Mouse (Mus musculus): Measurements from ENCODE around the gene Cdc42se1. TPM values are rescaled to one million over a fixed set of nuclear protein-coding genes. Genes with fewer than 3 reads are reported as not detected.

Cdc42se1 gene
- polyA plus RNA-seq, 1 experiment from 2014 or later = 57.8 TPM

DNA sequence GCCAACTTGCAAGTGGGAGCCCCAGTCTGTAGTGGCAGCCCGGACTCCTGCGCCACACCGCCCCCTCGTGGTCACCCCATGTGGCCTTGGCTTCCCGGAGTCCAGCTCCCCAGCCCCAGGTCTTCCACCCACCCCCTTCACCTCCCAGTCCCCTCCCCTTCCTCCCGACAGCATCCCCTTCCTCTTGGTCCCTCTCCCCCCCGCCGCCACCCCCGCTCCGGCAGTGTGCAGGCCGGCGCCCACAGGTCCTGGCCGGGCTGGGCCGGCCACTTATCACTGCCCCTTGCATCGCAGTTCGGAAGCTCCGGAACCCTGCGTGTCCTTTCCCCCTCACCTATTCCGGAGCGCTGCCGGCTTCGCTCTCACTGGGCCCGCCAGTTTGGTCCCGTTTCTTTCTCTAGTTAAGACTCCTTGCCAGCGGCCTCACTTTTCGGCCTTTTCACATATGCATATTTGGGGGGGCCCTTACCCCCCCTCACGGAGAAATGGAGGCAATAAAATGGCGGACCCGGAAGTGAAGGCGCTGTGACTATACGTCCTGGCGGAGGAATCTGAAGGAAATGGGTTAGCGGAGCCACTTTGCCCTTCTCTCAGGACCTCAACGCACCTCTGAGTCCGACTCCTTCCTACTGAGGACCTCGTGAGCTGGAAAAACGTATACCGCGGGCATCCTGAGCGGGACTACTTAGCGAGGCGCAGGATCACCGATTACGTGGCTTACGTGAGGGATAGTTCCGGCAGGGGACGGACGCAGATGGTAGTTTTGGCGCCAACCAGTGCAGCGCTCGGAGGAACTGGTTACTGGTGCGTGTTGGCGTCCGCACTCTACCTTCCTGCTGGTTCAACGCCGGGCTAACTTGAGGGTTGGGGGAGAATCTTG, 11.0 kb upstream of the Cdc42se1 start, which contains the start of gene Gabpb2:
Gabpb2 (minus strand) TSS at position 662 of the 880 bp plus-strand sequence.
- Histone ChIP-seq H3K9me3 (replicated peaks; ENCODE audit: control insufficient read depth, low read length) (no peaks in the 10 kb centered on the region), H3K27me3 (ENCODE audit: control insufficient read depth, insufficient read depth, low read length) (no peaks in the 10 kb centered on the region), H3K9ac (ENCODE audit: low read length) (peak within 1 kb of the TSS; percentile 97), H3K36me3 (ENCODE audit: control insufficient read depth, insufficient read depth) (peaks cover 24% of the 10 kb centered on the region), H3K4me2 (ENCODE audit: low read depth, low read length) (peak within 1 kb of the TSS; percentile 84), H3K27ac (ENCODE audit: low read length) (peak within 1 kb of the TSS; percentile 100), H3K4me1 (ENCODE audit: control insufficient read depth, insufficient read depth, low read length) (peaks cover 8% of the 10 kb centered on the region), H3K4me3 (ENCODE audit: low read length) (peak within 1 kb of the TSS; percentile 97)
- WGBS = under 1% methylated on average over 52 of the region's 56 CpGs
- ATAC-seq (replicated peaks; ENCODE audit: extremely low read depth, insufficient read depth, low FRiP score) = peak; percentile 94

DNA sequence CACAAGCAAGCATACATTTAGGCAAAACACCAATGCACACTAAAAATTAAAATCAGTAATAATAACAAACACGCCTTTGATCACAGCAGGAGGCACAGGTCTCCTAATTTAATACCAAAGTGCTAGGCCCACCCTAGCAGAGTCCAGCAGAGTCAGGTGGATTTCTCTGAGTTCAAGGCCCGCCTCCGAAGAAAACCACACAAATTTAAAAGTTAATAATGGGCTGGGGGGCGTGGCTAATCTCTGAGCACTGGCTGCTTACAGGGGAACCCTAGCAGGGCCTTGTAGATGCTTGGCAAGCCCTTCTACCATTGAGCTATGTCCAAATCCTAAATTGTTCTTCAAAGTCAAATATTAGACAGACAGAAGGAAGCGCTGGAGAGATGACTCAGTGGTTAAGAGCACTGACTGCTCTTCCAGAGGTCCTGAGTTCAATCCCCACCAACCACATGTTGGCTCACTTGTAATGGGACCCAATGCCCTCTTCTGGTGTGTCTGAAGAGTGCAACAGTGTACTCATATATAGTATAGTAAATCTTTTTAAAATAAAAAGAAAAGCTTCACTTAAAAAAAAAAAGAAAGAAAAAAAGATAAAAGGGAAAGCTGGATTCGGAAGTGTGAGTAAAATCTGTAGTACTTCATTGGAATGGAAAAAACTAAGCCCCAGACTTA, 9.9 kb upstream of the Cdc42se1 start:
- Histone ChIP-seq H3K9me3 (replicated peaks; ENCODE audit: control insufficient read depth, low read length) (0 out of 2 replicates have a peak, but pooled peaks cover 2% of the 10 kb centered on the region), H3K27me3 (ENCODE audit: control insufficient read depth, insufficient read depth, low read length) (no peaks in the 10 kb centered on the region), H3K9ac (ENCODE audit: low read length) (no peak overlapping the region; the same call in 1 of the 2 replicates), H3K27ac (ENCODE audit: low read length) (peak overlapping the region; percentile 100), H3K4me3 (ENCODE audit: low read length) (peak overlapping the region; percentile 97), H3K4me2 (ENCODE audit: low read depth, low read length) (peak overlapping the region; percentile 84), H3K4me1 (ENCODE audit: control insufficient read depth, insufficient read depth, low read length) (peaks cover 8% of the 10 kb centered on the region), H3K36me3 (ENCODE audit: control insufficient read depth, insufficient read depth) (peaks cover 28% of the 10 kb centered on the region)
- WGBS = 81% methylated on average over 6 of the region's 6 CpGs
- ATAC-seq (replicated peaks; ENCODE audit: extremely low read depth, insufficient read depth, low FRiP score) = no peak

DNA sequence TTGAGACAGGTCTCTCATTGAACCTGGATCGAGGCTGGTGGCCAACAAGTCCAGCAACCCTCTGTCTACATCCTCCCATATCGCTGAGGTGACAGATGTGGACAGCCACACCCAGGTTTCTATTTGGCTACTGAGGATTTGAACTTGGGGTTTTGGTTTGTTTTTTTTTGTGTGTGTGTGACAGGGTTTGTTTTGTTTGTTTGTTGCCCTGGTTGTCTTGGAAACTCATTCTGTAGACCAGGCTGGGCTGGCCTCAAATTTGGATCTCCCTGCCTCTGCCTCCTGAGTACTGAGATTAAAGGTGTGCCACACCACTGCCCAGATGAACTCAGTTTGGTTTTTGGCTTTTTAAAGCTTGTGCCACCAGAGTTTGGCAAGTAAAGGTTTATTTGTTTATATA, 5.5 kb upstream of the Cdc42se1 start:
- Histone ChIP-seq H3K4me1 (ENCODE audit: control insufficient read depth, insufficient read depth, low read length) (peaks cover 13% of the 10 kb centered on the region), H3K27ac (ENCODE audit: low read length) (no peak overlapping the region), H3K27me3 (ENCODE audit: control insufficient read depth, insufficient read depth, low read length) (no peaks in the 10 kb centered on the region), H3K9me3 (replicated peaks; ENCODE audit: control insufficient read depth, low read length) (0 out of 2 replicates have a peak, but pooled peaks cover 2% of the 10 kb centered on the region), H3K4me3 (ENCODE audit: low read length) (no peak overlapping the region), H3K4me2 (ENCODE audit: low read depth, low read length) (no peak overlapping the region), H3K9ac (ENCODE audit: low read length) (no peak overlapping the region), H3K36me3 (ENCODE audit: control insufficient read depth, insufficient read depth) (peaks cover 19% of the 10 kb centered on the region)
- 91% methylated on average over 2 of the region's 2 CpGs for WGBS
- no peak for ATAC-seq (replicated peaks; ENCODE audit: extremely low read depth, insufficient read depth, low FRiP score)

DNA sequence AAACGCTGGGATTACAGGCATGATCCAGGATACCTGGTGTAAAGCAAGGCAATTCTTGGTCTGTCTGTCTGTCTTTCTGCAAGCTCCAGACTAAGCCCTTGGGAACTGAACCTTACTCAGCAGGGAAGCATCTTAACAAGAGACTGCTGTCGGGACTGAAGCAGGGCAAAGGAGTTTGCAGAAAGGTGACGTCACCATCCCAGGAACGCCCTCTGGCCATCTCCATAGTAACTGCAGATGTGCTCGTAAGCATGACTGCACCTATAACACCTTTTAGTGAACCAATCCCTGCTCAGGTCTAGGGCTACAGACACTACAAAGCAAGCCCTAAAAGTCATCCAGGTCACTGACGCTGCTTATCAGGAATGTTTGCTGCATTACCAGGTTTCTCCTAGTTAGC, 4.2 kb upstream of the Cdc42se1 start:
- 33% methylated on average over 6 of the region's 6 CpGs for WGBS
- 0 out of 2 replicates have a peak, but pooled peaks cover 2% of the 10 kb centered on the region for H3K9me3 ChIP-seq (replicated peaks; ENCODE audit: control insufficient read depth, low read length)
- ATAC-seq (replicated peaks; ENCODE audit: extremely low read depth, insufficient read depth, low FRiP score) = no peak
- no peak overlapping the region for H3K27ac ChIP-seq (ENCODE audit: low read length)
- H3K27me3 ChIP-seq (ENCODE audit: control insufficient read depth, insufficient read depth, low read length) = no peaks in the 10 kb centered on the region
- H3K36me3 ChIP-seq (ENCODE audit: control insufficient read depth, insufficient read depth) = peaks cover 19% of the 10 kb centered on the region
- H3K4me3 ChIP-seq (ENCODE audit: low read length) = no peak overlapping the region
- H3K4me1 ChIP-seq (ENCODE audit: control insufficient read depth, insufficient read depth, low read length) = peaks cover 11% of the 10 kb centered on the region
- H3K9ac ChIP-seq (ENCODE audit: low read length) = no peak overlapping the region
- no peak overlapping the region for H3K4me2 ChIP-seq (ENCODE audit: low read depth, low read length)

DNA sequence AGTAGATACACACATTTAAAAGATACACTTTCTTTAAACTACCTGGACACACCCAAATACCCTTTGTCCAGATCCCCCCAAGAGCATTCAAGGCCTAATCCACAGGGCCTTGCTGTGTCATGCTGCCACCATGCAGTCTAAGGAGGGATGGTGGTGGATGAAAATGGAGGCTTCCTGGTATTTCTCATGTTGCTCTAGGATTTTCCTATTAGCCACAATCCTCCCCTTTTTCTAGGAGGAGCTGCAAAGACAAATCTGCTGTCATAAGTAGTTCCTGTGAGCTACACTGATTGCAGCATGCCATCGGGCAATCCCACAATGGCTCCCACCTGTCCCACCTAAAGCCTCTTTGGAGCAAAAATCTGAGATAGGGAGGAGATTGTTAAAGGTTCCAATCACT, 1.3 kb upstream of the Cdc42se1 start:
- Histone ChIP-seq H3K27me3 (ENCODE audit: control insufficient read depth, insufficient read depth, low read length) (no peaks in the 10 kb centered on the region), H3K9me3 (replicated peaks; ENCODE audit: control insufficient read depth, low read length) (0 out of 2 replicates have a peak, but pooled peaks cover 2% of the 10 kb centered on the region), H3K4me3 (ENCODE audit: low read length) (peak overlapping the region; percentile 86), H3K27ac (ENCODE audit: low read length) (no peak overlapping the region; the same call in 1 of the 2 replicates), H3K9ac (ENCODE audit: low read length) (peak overlapping the region; percentile 95; the same call in 1 of the 2 replicates), H3K36me3 (ENCODE audit: control insufficient read depth, insufficient read depth) (peaks cover 15% of the 10 kb centered on the region), H3K4me2 (ENCODE audit: low read depth, low read length) (peak overlapping the region; percentile 88), H3K4me1 (ENCODE audit: control insufficient read depth, insufficient read depth, low read length) (peaks cover 22% of the 10 kb centered on the region)
- ATAC-seq (replicated peaks; ENCODE audit: extremely low read depth, insufficient read depth, low FRiP score) = no peak
- WGBS = 35% methylated on average over 1 of the region's 1 CpGs

DNA sequence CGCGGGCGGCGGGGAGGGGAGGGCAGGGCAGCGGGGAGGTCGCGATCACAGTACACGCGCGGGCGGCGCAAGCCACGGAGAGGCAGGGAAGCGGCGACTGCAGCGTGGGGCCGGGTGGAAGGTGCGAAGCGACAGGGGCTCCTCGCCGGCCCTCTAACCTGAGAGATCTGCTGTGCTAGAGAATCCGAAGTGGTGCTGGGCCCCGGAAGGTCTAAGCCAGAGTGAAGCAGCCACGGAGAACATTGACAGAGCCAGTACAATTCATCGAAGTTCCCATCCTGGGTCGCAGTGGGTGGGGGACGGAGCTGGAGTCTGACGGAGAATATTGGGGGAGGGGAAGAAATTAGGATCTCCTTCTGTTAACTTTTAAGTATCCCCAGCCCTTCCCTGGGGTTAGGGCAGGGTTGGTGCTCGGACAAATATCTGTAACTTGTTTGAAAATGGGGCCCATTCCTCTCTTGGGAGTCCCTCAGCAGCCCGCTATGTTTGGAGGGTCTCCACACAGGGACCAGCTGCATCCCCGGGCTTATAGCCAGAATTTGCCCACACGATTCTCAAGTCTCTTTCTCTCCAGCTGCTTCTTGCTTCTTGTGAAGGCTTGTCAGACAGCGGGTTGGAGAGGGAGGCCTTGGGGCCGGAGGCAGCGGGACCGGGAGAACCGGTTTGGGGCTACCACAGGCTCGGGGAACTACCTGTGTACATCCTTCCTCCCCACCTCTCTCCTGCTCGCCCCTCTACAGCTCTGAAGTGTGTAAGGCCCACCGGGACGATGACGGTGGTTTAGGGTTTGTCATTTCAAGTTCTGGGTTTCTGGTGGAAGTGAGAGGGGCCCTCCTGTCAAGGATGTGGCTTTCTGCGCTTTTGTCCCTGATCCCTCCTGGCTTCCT, 605 bp downstream of the Cdc42se1 start:
- peak overlapping the region; percentile 86 for H3K4me3 ChIP-seq (ENCODE audit: low read length)
- H3K9me3 ChIP-seq (replicated peaks; ENCODE audit: control insufficient read depth, low read length) = no peaks in the 10 kb centered on the region
- peak overlapping the region; percentile 95 for H3K9ac ChIP-seq (ENCODE audit: low read length)
- H3K27ac ChIP-seq (ENCODE audit: low read length) = peak overlapping the region; percentile 97
- H3K27me3 ChIP-seq (ENCODE audit: control insufficient read depth, insufficient read depth, low read length) = no peaks in the 10 kb centered on the region
- peak overlapping the region; percentile 88 for H3K4me2 ChIP-seq (ENCODE audit: low read depth, low read length)
- H3K4me1 ChIP-seq (ENCODE audit: control insufficient read depth, insufficient read depth, low read length) = peaks cover 22% of the 10 kb centered on the region
- ATAC-seq (replicated peaks; ENCODE audit: extremely low read depth, insufficient read depth, low FRiP score) = peak; percentile 5
- WGBS = 1% methylated on average over 43 of the region's 43 CpGs
- H3K36me3 ChIP-seq (ENCODE audit: control insufficient read depth, insufficient read depth) = peaks cover 21% of the 10 kb centered on the region

DNA sequence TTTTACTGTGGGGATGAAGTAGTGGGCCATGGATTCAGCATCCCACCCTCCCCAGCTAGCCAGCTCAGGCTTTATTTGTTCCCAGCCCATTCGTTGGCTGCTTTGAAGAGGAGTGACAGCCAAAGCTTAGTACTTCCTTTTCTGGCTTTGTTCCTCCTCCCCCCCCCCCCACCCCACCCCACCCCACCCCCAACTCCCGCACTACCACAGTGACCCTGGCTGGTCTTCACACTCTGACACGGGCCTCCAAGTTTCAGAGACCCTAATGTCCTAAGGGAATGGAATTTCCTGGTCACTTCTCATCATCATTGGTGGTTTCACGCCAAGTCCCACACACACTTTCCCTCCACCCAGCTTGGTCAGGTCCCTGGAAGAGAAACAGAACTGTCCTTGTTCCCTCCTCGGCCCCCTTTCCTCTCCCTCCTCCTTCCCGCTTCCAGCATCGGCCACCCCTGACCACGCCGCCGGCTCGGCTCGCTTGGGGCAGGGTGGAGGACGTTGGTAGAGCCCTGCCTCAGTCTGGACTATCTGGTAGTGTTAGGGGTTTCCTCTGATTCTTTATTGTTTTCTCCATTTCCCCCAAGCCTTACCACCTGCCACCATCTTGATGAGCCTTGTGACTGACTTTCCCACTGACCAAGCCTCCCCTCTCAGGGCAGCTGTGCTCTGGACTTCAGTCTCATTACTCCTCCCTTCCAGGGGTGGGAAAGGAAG, 1.4 kb downstream of the Cdc42se1 start:
- H3K4me3 ChIP-seq (ENCODE audit: low read length) = peak overlapping the region; percentile 86

More for the DNA sequence above, 1.4 kb downstream of the Cdc42se1 start:
- Histone ChIP-seq H3K4me1 (ENCODE audit: control insufficient read depth, insufficient read depth, low read length) (peaks cover 19% of the 10 kb centered on the region), H3K9ac (ENCODE audit: low read length) (peak overlapping the region; percentile 95), H3K27ac (ENCODE audit: low read length) (peak overlapping the region; percentile 97), H3K27me3 (ENCODE audit: control insufficient read depth, insufficient read depth, low read length) (no peaks in the 10 kb centered on the region), H3K36me3 (ENCODE audit: control insufficient read depth, insufficient read depth) (peaks cover 29% of the 10 kb centered on the region), H3K9me3 (replicated peaks; ENCODE audit: control insufficient read depth, low read length) (no peaks in the 10 kb centered on the region), H3K4me2 (ENCODE audit: low read depth, low read length) (peak overlapping the region; percentile 88)
- WGBS = 4% methylated on average over 13 of the region's 13 CpGs
- peak; percentile 25 for ATAC-seq (replicated peaks; ENCODE audit: extremely low read depth, insufficient read depth, low FRiP score)
